28 mouse cellular contexts compared by ENCODE assay signal in the genomic region with DNA sequence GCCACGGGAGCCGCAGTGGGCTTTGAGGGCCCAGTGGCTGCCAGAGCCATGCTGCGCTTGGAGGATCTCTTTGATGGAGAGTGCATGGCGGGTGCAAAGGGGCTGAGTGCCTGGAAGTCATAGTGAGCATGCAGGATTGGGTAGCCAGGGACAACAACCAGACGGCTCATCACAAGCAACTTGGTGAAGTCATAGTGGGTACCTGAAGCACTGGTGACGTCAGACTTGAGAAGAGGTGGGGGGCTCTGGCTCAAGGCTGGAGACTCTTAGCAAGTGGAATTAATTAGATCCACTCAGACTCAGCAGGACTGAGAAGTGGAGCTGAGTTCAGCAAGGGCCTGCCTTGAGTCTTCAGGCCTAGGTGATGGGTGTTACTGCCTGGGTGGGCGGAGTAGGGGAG. TPM values are rescaled to one million over a fixed set of nuclear protein-coding genes. Genes with fewer than 3 reads are reported as not detected.
DNase-seq lines count a peak whose midpoint lies in the region; ATAC-seq and TF ChIP-seq lines count a peak whose summit lies in the region.
"Had no signal": no experiment of that assay in that cellular context is flagged by ENCODE, and none has a peak within 500 bp of the region (broad histone marks: within the 10 kb centered on the region; RNA-seq: fewer than 3 reads in every experiment).

A gene (minus strand): TSS at position 101 of the 400 bp plus-strand sequence.

- intact Hi-C loops in gastrocnemius, postnatal 14 days (cut with DNase I; ENCODE audit: low total_unique reads) = loop anchor here (10.0 kb wide), 1 partner anchor 52 kb away; no protein-coding TSS in a partner anchor

- no peak within 1 kb of the TSS for H3K4me2 ChIP-seq in limb, embryonic 12.5 days
- no peak within 1 kb of the TSS for H3K4me2 ChIP-seq in embryonic facial prominence, embryonic 13.5 days
- H3K4me2 ChIP-seq: forebrain, embryonic 13.5 days; heart, embryonic 13.5 days; hindbrain, embryonic 15.5 days; intestine, embryonic 15.5 days had no signal

- H3K9ac ChIP-seq in limb, embryonic 12.5 days (replicated peaks) = no peak within 1 kb of the TSS
- peak within 1 kb of the TSS; percentile 36; the same call in 1 of the 2 replicates for H3K9ac ChIP-seq in embryonic facial prominence, embryonic 13.5 days
- H3K9ac ChIP-seq: forebrain, embryonic 13.5 days; heart, embryonic 13.5 days; hindbrain, embryonic 15.5 days; intestine, embryonic 15.5 days had no signal

- WGBS in limb, embryonic 12.5 days = 90% methylated on average over 7 of the region's 7 CpGs
- 87% methylated on average over 7 of the region's 7 CpGs for WGBS in limb, embryonic 10.5 days
- WGBS in embryonic facial prominence, embryonic 13.5 days = 87% methylated on average over 7 of the region's 7 CpGs

- peak; percentile 58 for TF ChIP-seq POLR2A in testis, adult 2 months (IDR thresholded peaks at IDR 0.05; ENCODE audit: control insufficient read depth, low read depth, low read length)

- peaks cover 7% of the 10 kb centered on the region for H3K4me1 ChIP-seq in limb, embryonic 12.5 days (replicated peaks)
- peaks cover 9% of the 10 kb centered on the region for H3K4me1 ChIP-seq in limb, embryonic 10.5 days
- H3K4me1 ChIP-seq in testis, adult 2 months (ENCODE audit: control insufficient read depth, insufficient read depth, low read length) = peaks cover 4% of the 10 kb centered on the region
- peaks cover 11% of the 10 kb centered on the region for H3K4me1 ChIP-seq in embryonic facial prominence, embryonic 13.5 days

- H3K27me3 ChIP-seq in limb, embryonic 12.5 days = no peaks in the 10 kb centered on the region
- H3K27me3 ChIP-seq in limb, embryonic 10.5 days (ENCODE audit: low read depth, poor library complexity, severe bottlenecking) = no peaks in the 10 kb centered on the region
- H3K27me3 ChIP-seq in testis, adult 2 months (ENCODE audit: control insufficient read depth, insufficient read depth, low read length) = no peaks in the 10 kb centered on the region
- H3K27me3 ChIP-seq in embryonic facial prominence, embryonic 13.5 days = no peaks in the 10 kb centered on the region
- H3K27me3 ChIP-seq: forebrain, embryonic 13.5 days; heart, embryonic 13.5 days; hindbrain, embryonic 15.5 days; intestine, embryonic 15.5 days had no signal

- H3K4me3 ChIP-seq in limb, embryonic 12.5 days (replicated peaks) = no peak within 1 kb of the TSS
- no peak within 1 kb of the TSS for H3K4me3 ChIP-seq in limb, embryonic 10.5 days
- H3K4me3 ChIP-seq in testis, adult 2 months (ENCODE audit: control insufficient read depth, low read depth, low read length) = peak within 1 kb of the TSS; percentile 70
- no peak within 1 kb of the TSS for H3K4me3 ChIP-seq in embryonic facial prominence, embryonic 13.5 days
- H3K4me3 ChIP-seq: forebrain, embryonic 10.5 days; forebrain, embryonic 13.5 days; heart, adult 2 months; heart, embryonic 10.5 days; heart, embryonic 13.5 days; hindbrain, embryonic 15.5 days; intestine, embryonic 15.5 days had no signal

- TF ChIP-seq CTCF in testis, adult 2 months (IDR thresholded peaks at IDR 0.05; ENCODE audit: control insufficient read depth, insufficient read depth, insufficient replicate concordance, low read depth, low read length) = no peak

- no peaks in the 10 kb centered on the region for H3K9me3 ChIP-seq in limb, embryonic 12.5 days
- no peaks in the 10 kb centered on the region for H3K9me3 ChIP-seq in limb, embryonic 10.5 days (replicated peaks)
- H3K9me3 ChIP-seq in embryonic facial prominence, embryonic 13.5 days = no peaks in the 10 kb centered on the region
- H3K9me3 ChIP-seq: forebrain, embryonic 10.5 days; forebrain, embryonic 13.5 days; heart, embryonic 10.5 days; heart, embryonic 13.5 days; hindbrain, embryonic 15.5 days; intestine, embryonic 15.5 days had no signal

- no peak for DNase-seq in limb, embryonic 10.5 days (ENCODE audit: low spot score)
- DNase-seq in testis, postnatal 10 days (ENCODE audit: low spot score) = no peak
- DNase-seq in gastrocnemius, postnatal 14 days = no peak
- DNase-seq: adrenal gland, adult 8-10 months; adrenal gland, postnatal 25 days; cerebellum, adult 11-12 months; cerebellum, adult 9-10 months; cerebellum, postnatal 25 days; gastrocnemius, postnatal 36 days; heart, adult 2 months; heart, postnatal 14 days; heart, postnatal 4 days had no signal

- peak within 1 kb of the TSS; percentile 12; the same call in 1 of the 2 replicates for H3K27ac ChIP-seq in limb, embryonic 12.5 days
- H3K27ac ChIP-seq in limb, embryonic 10.5 days = no peak within 1 kb of the TSS
- peak within 1 kb of the TSS; percentile 27; the same call in 1 of the 2 replicates for H3K27ac ChIP-seq in testis, adult 2 months (ENCODE audit: control insufficient read depth, insufficient read depth, low read depth, low read length)
- H3K27ac ChIP-seq in embryonic facial prominence, embryonic 13.5 days = no peak within 1 kb of the TSS
- H3K27ac ChIP-seq: forebrain, embryonic 10.5 days; forebrain, embryonic 13.5 days; heart, adult 2 months; heart, embryonic 10.5 days; heart, embryonic 13.5 days; hindbrain, embryonic 15.5 days; intestine, embryonic 15.5 days had no signal

- no peak for ATAC-seq in limb, embryonic 12.5 days (ENCODE audit: insufficient number of reproducible peaks, insufficient read depth, low FRiP score, low TSS enrichment, low read depth)
- no peak for ATAC-seq in embryonic facial prominence, embryonic 13.5 days (ENCODE audit: insufficient number of reproducible peaks, insufficient read depth, low FRiP score, low TSS enrichment, low read depth)
- ATAC-seq: activated CD4-positive, CD25-positive, alpha-beta regulatory T cell, adult 4 months; CD4-positive, CD25-positive, alpha-beta regulatory T cell, adult 4 months; forebrain, embryonic 13.5 days; forebrain, embryonic 16.5 days; intestine, embryonic 15.5 days had no signal

- H3K36me3 ChIP-seq in limb, embryonic 12.5 days = peaks cover 67% of the 10 kb centered on the region
- peaks cover 71% of the 10 kb centered on the region for H3K36me3 ChIP-seq in limb, embryonic 10.5 days
- H3K36me3 ChIP-seq in testis, adult 2 months (ENCODE audit: control insufficient read depth, insufficient read depth, low read length) = no peaks in the 10 kb centered on the region
- peaks cover 68% of the 10 kb centered on the region for H3K36me3 ChIP-seq in embryonic facial prominence, embryonic 13.5 days
- H3K36me3 ChIP-seq: intestine, embryonic 15.5 days had no signal

RNA-seq across cellular contexts. Expression of the gene that starts here (rescaled TPM):
- polyA plus RNA-seq in limb, embryonic 12.5 days (2016; fragmentation: Nextera tagmentation; extraction: Ambion mirVana) = 0.52 and 1.1 TPM in 2 replicates
- 1.0 and 1.4 TPM in 2 replicates for polyA plus RNA-seq in limb, embryonic 10.5 days (2016; fragmentation: Nextera tagmentation; extraction: Ambion mirVana)
- polyA plus RNA-seq in testis, adult 2 months (2012; rRNA removed) = 144 and 154 TPM in 2 replicates
- 0.53 and 0.89 TPM in 2 replicates for polyA plus RNA-seq in embryonic facial prominence, embryonic 13.5 days (2015; fragmentation: Nextera tagmentation; extraction: Ambion mirVana)
- total RNA-seq in gastrocnemius, postnatal 14 days (2021) = not detected
- total RNA-seq: adrenal gland, adult 8-10 months; adrenal gland, postnatal 25 days; common myeloid progenitor, adult 5-6 weeks; gastrocnemius, adult 18-20 months; gastrocnemius, postnatal 36 days; granulocyte monocyte progenitor cell, adult 5-6 weeks; heart, adult 2 months; heart, postnatal 14 days; heart, postnatal 4 days had no signal
- polyA plus RNA-seq: brain, embryonic 14.5 days; CD4-positive, CD25-positive, alpha-beta regulatory T cell, adult 4 months had no signal

Comparison
In these comparisons a context has a peak if more than half of its experiments do, and no peak if none do; other contexts are left out.
1. RNA of the gene that starts here (polyA plus RNA-seq): 144 to 154 TPM in testis, adult 2 months; 0.52 to 1.1 TPM in limb, embryonic 12.5 days, 1.0 to 1.4 TPM in limb, embryonic 10.5 days and 0.53 to 0.89 TPM in embryonic facial prominence, embryonic 13.5 days; every median in the first group is over 10 times any median in the second.
2. H3K27ac ChIP-seq: peak in limb, embryonic 12.5 days (single experiment) and testis, adult 2 months (single experiment); none in limb, embryonic 10.5 days (single experiment) and embryonic facial prominence, embryonic 13.5 days (single experiment).